Mouse (Mus musculus) heart, adult 8-10 months (tissue): ENCODE data around the gene Lcn12. TPM values are rescaled to one million over a fixed set of nuclear protein-coding genes. Genes with fewer than 3 reads are reported as not detected.
A peak's percentile ranks its signal among the peaks of the same experiment; 100 is the strongest.

Experiments
- DNase-seq: peaks from one replicate; pipeline ENCODE4 v3.0.0; 2022; ENCODE audit warnings: low spot score
- total RNA-seq, 4 experiments: library from RNA; stranded (reverse); gene quantifications; 2 replicates each; pipeline ENCODE4 v1.2.4; 2022

The Lcn12 gene
- total RNA-seq: not detected

DNA sequence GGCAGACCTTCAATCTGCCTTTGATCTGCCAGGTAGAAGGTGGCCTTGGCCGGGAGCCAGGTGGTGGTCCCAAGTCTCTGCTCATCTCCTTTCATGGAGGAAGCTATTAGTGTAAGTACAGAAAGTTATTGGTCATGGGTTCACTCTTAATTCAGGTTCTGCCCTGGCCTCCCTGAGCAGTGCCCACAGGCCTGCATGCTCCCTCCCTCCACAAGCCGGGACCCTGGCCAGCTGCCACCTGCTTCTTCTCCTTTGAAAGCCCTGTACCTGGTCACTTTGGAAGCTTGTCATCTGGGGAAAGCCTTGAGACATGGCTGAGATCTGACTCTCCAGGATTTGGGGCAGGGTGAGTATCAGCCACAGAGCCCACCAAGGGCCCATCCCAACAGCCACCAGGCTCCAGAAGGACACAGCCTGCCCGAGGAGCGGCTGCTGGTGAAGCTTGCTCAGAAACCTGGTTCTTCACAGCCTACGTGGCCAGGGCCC lies at the start of gene Lcn12:
Gene Lcn12, minus strand, starts transcription at position 436 of the 486 bp plus-strand sequence.
- DNase-seq: no peak

DNA sequence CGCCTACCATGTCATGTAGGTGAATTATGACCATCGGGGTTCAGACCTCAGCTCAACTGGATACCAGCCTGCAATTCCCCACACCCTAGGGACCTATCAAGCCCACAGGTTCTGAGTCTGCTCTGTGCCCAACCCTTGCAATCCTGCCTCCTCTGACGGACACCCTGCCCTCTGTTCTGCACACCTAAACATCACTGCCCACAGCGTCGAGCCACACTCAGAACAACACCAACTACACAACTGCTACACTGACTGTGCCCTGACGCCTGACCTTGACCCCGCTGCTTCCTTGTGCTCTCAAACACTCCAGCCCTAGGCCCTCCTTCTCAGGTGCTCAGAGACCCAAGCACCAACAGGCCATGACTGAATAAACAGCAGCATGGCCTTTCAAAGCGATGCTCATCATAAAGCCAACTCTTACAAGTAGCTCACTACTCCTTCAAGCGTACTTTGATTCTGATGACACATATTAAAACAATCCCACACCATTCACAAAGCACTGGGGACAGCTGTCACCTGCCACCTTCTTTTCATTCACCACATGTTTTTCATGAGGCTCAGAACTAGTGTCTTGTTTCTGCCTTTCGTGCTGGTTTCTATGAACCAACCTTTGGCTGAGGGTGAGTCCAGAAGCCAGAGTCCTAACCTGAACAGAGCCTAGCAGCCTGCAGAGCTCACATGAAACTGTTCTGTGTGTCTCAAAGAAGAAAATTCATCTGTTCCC lies 48.1 kb upstream of the Lcn12 start:
- no peak for DNase-seq

DNA sequence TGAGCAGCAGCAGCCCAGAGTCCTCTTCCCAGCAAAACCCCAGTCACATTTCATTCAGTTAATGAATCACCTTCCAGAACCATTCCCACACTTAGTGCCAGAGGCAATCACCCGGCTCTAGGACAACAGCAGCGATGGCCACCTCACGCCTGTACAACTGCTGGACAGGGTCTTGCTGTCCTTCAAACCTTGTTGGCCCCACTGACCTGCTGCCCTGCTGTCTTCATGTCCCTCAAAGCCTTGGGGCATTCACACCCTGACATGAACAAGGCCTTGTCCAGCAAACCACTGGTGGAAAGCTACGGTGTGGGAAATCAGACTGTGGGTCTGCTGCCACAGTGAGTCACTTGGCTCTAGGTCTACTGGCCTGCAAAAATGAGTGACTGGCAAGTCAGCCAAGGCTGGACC lies 46.8 kb upstream of the Lcn12 start:
- no peak for DNase-seq

DNA sequence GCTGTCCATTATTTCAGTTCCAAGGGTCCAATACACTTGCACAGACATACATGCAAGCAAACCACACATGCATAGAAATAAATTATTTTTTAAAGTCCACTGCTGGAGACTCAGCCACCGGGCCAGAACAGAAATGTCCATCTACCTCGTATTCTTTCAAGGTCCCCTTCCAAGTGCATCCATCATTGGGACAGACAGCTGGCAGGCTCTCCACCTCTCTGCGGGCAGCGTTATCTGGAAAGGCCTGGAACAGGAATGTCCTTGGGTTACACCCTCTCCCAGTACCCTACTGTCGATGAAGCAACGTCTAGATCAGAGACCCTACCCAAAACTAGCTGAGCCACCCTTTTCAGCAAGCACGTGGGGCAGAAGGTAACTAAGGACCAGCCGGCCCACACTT lies 42.8 kb upstream of the Lcn12 start:
- DNase-seq: no peak

DNA sequence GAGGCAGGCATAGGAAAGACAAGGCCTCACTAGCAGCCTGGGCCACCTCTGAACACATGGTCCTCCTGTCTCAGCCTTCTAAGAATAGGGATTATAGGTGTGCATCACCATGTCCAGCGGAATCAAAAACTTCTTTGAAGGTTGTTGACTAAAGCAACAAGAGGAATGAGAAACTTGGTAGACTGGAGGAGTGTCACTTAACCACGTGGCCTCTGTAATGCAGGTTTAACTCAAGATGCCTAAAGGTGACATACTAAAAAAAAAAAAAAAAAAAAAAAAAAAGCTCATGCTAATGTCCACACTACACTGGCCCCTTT lies 41.1 kb upstream of the Lcn12 start:
- DNase-seq: no peak

DNA sequence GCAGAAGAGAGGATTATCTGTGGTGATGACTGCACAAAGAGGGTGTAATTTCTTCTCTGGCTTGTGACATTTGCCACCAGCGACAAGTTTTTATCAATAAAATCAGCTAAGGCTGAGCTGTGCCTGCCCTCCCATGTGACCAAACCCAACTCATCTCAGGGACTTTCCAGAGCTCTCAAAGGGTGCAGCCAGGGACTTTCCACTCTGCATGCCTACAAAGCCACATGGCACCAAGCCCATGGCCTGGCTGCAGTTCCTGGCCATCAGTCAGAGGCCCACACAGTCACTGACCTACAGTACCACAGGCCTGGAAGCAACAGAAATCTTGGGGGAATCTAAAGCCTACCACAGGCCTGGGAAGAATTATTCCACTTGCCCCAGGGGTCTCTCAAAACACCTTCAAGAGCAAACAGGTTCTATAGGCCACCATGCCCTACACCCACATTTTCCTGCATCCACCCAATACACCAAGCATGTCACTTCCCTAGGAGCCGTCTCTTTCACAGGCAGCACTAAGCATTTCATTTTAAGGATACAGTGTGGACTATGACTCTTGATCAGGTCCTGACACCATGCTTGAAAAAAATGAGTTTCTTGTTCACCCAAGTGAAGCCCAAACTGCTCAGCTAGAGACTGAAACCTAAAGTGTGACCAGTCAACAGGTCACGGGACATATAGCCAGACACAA lies 40.6 kb upstream of the Lcn12 start:
- peak; percentile 86 for DNase-seq

DNA sequence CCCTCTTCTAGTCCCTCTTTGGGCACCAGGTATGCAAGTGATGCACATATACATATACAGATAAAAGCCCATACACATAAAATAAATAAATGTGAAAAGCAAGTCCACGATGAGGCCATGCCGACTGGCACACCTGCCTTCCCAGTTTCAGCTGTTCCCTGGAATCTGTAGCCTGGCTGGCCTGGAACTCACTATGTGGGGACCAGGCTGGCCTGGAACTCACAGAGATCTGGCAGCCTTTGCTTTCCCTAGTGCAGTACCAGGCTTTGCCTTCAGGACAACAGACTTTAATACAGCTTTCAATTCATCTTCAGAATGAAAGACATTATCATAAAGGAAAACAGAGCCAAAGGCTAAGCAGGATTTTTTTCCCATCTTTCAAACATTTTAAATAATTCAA lies 40.0 kb upstream of the Lcn12 start:
- DNase-seq: no peak

DNA sequence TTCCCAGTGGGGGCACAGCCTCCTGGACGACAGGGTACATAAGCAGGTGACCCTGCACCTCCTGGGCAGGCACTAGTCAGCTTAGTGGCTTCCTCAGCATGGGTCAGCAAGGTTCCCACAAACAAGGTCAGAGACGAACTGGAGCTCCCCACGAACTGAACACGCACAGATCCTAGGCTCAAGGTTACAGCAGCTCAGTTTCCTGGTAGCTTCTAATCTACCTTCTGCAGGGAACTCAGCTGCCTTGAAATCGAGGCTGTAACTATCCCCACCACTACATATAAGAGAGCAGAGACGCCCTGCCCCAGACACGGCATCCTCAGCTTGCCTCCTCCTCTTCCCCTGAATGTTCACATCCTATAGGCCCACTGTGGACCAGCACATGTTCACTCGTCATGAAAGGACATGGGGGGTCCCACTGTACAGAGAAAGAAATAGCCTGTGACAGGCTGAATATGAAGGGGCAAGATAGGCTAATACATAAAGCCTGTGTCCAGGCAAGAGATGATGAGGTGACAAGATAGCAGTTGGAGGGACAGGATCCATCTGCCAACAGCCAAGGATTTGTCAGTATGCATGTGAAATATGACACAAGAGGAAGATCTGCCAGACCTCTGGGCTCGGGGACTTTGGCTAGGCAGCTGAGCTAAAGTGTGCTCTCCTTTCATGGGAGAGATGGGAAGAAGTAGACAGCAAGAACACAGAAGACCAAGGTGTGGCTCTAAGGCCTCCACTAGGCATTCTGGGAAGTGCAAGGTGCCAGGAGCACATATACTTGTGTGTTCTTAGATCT lies 33.0 kb upstream of the Lcn12 start:
- no peak for DNase-seq

DNA sequence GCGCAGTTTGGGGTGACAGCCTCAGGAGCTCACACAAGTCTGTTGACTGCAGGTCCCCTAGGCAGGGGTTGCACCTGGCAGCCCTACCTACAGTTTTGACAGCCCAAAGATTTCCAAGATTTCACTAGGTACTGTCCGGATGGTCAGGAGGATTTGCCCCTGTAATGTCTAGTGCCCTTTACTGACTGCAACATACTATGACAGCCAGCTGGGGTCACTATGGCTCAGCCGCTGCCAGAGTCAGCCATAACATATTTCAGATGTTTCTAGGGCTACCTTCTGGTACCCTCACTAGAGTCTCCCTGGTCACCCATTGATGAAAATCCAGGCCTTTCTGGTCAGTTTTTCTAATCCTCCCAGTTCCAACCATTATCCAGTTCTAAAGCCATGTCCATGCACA lies 16.2 kb upstream of the Lcn12 start:
- DNase-seq: no peak

DNA sequence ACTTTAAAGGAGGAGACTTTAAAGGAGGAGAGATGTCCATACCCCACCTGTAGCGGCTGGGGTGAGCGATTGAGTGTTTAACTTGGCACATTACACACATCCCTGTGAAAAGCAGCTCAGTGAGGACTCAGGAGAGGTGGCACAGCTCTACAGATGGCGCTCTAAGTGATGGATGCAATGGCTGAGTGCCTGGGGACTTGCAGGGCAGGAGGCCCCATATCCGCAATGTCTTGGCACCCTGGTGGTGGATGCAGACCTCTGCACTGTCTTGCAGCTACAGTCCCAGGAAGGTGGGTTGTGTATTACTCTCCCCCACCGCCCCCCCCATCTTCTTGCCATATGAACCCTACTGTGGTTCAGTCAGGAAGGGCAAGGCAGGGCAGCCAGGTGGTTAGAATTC lies 13.3 kb upstream of the Lcn12 start:
- DNase-seq: no peak

DNA sequence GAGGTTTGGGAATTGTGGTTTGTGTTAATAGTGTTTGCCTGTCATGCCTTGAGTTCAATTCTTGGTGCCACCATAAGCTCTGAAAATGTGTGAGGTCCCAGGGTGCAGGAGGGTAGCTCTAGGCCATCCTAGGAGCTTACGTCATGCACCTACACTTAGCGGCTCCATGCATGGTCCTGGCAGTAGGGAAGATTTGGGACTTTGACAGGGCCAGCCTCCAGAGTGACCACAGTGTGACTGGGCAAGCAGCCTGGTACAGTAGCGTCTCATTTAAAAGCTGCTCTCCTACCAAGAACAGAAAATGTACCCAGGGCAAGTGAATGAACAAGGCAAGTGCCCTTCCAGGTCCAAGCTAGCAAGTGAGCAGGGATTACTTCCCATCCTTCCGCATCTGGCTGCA lies 12.1 kb upstream of the Lcn12 start:
- DNase-seq: no peak

DNA sequence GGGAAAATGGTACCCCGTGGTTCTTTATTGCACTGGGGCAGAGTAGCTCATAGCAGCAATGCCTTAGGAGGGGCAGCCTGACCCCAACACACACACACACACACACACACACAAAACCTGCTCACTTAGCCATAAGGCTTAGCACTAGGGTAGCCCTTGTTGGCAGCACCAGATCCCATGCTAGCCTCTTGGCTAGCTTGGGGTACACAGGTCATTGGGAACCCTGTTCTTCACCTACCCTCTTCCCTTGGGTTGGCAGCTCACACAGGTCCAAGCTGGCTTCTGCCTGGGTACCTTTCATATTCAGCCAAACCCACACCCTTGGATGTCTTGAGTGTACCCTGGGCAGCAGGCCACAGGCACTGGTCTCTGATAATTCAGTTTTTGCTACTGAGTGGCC lies 11.3 kb upstream of the Lcn12 start:
- no peak for DNase-seq

DNA sequence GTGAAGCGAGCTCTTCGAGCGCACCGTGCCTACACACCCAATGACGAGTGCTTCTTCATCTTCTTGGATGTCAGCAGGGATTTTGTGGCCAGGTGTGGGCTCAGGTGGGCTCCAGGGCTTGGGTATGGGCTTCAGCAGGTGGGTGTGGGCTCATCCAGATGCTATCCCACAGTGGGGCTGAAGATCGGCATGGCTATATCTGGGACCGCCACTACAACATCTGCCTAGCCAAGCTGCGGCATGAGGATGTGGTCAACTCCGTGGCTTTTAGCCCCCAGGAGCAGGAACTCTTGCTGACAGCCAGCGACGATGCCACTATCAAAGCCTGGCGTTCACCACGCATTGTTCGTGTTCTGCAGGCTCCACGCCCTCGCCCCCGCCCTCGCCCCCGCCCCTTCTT lies 10.8 kb upstream of the Lcn12 start:
- no peak for DNase-seq

DNA sequence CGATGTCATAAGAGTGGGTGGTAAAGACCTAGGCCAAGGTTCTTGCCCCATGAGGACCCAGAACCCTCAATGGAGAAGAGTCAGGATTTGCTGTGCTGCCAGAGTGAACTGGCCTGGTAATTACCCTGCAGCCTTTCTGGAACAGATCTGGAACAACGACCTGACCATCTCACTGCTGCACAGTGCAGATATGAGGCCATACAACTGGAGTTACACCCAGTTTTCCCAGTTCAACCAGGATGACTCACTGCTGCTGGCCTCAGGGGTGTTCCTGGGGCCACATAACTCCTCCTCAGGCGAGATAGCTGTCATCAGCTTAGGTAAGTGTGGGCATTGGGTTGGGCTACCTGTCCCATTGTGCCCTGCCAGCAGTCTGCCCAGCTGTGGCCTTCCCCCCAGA lies 9.0 kb upstream of the Lcn12 start:
- DNase-seq: no peak

DNA sequence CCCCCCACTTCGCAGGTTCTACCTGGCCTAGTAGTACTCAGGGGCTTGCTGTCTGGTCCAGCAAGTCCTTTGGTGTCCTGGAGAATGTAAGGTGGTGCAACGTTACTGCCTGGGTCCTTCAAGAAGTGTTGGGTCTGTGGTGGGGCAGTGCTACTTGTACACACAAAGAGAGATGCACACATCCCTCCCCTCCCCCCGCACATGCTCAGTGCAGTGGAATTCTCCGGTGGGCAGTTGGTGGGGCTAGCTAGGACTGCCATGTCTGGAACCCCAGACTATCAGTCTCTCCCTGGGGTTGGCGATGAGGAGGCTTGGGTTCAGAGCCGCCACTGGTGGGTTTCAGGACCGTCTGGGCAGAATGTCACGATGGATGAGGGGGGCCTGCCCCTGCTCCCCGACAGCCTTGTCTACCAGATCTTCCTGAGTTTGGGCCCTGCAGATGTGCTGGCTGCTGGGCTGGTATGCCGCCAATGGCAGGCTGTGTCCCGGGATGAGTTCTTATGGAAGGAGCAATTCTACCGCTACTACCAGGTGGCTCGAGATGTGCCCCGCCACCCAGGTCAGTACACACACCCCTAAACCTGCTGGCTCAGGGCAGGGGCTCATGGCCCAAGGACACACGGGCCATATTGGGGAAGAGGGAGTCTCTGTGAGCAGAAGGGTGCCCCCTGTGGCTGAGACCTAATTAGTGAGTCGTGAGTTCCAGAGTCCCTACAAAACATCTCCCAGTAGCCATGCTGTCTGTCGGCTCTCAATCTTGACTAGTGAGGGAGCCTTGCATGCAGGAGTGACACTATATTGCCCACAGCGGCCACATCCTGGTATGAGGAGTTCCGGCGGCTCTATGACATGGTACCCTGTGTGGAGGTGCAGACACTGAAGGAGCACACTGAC lies 8.1 kb upstream of the Lcn12 start, which contains the start of gene C8g:
Gene C8g, minus strand, starts transcription at position 127 of the 894 bp plus-strand sequence.
- DNase-seq: no peak

DNA sequence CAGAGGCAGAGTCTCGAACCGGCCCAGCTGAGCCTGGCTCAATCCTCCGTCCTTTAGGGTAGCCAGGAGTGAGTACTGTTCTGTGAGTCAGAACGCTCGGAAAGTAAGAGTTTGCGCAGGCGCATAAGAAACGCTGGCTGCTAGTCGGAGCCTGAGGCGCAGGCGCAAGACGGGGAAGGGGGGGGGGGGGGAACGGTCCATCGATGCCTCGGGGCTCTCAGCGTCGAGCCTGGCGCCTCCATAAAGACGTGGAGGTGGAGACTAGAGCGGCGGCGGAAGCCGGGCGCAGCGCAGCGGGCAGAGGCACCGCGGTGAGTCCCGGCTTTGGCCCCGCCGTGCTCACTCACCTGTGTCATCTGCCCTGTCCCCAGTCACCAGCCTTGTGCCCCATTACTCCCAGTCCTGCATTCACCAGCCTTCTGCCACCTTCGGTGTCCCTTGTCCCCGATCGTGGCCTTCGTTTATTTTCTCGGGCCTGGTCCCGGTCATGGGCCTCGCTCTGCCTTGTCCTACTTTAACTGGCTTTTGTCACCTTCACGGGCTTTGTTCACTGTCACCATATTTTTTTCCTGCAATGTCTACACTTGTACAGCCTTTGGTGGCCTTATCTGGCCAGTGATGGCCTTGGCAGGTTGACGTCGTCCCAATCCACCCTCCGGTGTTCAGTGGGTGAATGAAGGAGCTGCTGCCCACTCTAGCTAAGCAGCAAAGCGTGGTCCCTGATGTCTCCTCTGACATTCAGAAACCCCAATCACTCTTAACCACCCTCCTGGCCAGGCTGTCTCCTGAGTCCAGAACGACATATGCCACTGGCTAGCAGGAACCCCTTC lies 7.1 kb upstream of the Lcn12 start, which contains the start of gene Fbxw5:
Gene Fbxw5, plus strand, starts transcription at position 175 of the 830 bp plus-strand sequence.
- DNase-seq: peak; percentile 85

DNA sequence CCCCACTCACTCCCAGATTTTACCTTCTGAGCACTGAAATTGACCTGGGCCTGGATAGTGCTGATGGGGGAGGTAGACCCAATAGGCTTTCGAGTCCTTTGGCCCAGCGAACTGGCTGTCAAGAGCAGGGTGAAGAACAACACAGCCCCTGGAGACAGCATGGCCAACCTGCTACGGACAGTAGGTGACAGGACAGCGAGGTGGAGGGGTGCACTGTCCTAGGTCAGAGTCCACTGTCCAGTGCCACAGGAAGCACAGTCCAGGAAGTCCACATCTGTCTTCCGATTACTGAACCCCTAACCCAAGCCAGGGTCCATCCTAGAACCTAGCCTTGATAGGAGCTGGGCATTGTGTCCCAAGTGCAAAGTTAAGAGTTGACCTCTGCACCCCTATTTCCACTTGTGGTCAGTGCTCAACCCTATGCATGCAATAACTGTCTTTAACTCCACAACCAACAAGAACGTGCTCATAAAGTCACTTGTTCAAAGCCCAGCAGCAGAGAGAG lies 6.4 kb upstream of the Lcn12 start:
- no peak for DNase-seq

DNA sequence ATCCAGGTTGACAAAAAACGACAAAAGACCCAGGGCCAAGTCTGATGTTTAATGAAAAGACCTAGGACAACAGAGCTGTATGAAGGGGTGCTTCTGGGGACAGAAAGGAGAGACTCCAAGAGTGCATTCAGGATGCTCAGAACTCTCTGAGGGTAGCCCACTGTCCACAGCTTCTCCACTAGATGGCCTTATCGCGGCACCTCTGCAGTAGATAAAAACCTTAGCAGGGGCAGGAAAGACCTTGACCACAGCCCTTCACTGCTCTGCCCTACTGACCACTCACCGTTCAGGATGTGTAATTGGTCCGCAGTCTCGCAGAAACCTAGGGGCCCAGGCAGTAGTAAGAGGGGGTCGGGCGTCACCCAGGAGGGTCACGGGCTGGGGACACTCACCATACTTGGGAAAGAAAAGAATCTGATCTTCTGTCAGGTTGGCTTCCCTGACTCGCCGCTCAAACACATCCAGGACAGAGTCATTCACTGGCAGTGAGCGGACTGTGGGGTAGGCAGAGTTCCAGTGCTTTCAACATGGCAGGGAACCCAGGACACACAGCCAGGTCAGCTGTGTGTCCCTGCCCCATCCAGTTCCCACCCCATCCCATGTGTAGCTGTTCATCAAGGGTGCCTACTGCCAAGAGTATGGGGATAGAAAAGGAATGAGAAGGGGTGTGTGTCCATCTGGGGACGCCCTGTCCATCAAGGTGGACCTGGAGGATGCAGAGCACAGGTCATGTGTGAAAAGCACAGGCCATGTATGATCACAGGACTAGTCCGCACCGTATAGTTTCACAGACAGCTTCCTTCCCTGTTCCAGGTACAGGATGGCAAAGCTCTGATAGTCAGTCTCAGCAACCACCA lies 5.1 kb upstream of the Lcn12 start:
- DNase-seq: no peak

DNA sequence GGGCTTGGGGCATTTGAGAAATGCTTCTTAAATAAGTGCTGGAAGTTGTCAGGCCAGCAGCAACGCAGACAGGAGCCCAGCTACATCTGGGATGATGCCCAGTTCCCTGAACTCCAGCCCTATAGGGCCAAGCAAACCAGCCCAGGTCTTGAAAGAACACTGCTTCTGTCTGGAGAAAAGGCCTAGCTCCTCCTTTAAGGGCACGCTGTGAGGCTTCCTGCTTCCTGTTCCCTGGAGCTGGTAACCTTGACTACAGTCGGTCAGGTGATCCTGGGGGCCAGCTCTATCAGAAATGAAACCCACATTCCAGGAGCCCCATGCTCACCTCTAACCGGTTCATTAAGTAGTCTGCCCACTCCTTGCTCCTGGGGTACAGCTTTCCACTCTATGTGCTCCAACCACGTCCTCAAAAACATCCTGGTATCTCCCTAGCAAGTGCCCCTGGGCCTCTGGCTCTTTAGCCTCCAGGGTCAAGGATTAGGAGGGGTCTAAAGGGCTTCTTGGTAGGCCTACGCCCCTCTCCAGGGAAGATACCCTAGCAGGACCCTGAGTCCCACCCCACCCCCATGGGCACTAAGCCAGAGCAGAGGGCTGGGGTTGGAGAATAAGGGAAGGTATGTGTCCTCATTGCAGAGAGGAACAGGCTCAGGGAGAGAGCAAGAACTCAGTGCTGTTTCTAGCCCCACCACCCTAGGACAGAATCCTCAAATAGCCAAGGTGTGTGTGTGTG lies 4.3 kb upstream of the Lcn12 start:
- no peak for DNase-seq
